Mouse (Mus musculus): ENCODE measurements at regions not wholly inside any gene's neighbourhood (a gene's known extent, or its start where the extent isn't known, plus 50 kb on each side); places are given as distances from the start of the nearest gene placed in this dataset.

GRCm38 (mm10) chr14:32735356-32735755 lies 50.3 kb upstream of the 3425401B19Rik start:
- 74% methylated on average over 2 of the region's 2 CpGs for WGBS
- Histone ChIP-seq H3K9ac (0 out of 2 replicates have a peak overlapping the region, but pooled peaks have one; percentile 13), H3K27ac (no peak overlapping the region), H3K4me2 (replicated peaks) (no peak overlapping the region), H3K36me3 (no peaks in the 10 kb centered on the region), H3K9me3 (no peaks in the 10 kb centered on the region), H3K4me1 (no peaks in the 10 kb centered on the region), H3K4me3 (no peak overlapping the region), H3K27me3 (no peaks in the 10 kb centered on the region)
- ATAC-seq (ENCODE audit: low FRiP score, low read depth), result no peak
